Mouse (Mus musculus) bone marrow, adult 2 months (tissue): ENCODE results near the gene Lyrm9.

Source experiments
- CTCF ChIP-seq: fragments of 200-500 bp; IDR thresholded peaks from 2 replicates; pipeline ENCODE4 v1.5.1; 2011; ENCODE audit warnings: low read length, control low read depth; ENCODE audit not compliant: control insufficient read depth, insufficient read depth
- POLR2A ChIP-seq: fragments of 200-500 bp; IDR thresholded peaks from 2 replicates; pipeline ENCODE4 v1.6.1; 2011; ENCODE audit warnings: low read depth, mild to moderate bottlenecking, control low read depth, low read length, borderline replicate concordance; ENCODE audit not compliant: control insufficient read depth

DNA sequence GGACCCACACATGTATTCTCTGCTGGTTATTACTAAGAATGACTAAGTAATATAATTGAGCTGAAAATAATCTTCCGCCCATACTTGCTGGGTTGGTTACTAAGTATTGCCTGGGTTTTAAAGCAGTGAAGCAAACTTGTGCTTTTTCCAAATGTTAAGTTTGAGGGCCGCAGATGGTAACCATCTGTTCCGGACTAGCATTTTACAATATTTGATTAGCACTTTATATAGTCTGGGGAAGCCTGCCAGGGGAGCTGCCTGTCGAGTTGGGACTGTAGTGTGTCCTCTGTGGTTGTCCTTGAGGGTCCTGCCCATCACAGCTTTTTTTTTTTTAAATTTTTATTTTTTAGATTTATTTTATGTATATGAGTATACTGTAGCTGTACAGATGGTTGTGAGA is 5.3 kb downstream of the Lyrm9 start:
- TF ChIP-seq CTCF, result no peak
- TF ChIP-seq POLR2A, result no peak
